Mouse (Mus musculus): Measurements from ENCODE around the gene Erich4.
"Not testable (repeated sequence)": the region's sequence is repeated elsewhere in the genome, so short reads cannot be mapped to it uniquely, and the experiment has no call there.

- TF ChIP-seq CTCF, EP300 (IDR thresholded peaks at IDR 0.05; ENCODE audit: low read depth): not testable (repeated sequence)
Observed at GRCm38 (mm10) chr7:25576308-25576707, 39.4 kb downstream of the Erich4 start.

Measured in heart, postnatal 0 days (tissue).